Mouse (Mus musculus) left cerebral cortex, adult 2 months (tissue): ENCODE data around the gene Usp28. TPM values are rescaled to one million over a fixed set of nuclear protein-coding genes. Genes with fewer than 3 reads are reported as not detected.
"Not testable (repeated sequence)": the region's sequence is repeated elsewhere in the genome, so short reads cannot be mapped to it uniquely, and the experiment has no call there.

ENCODE experiments used
- DNase-seq, 2 experiments: peaks; one replicate each; pipeline ENCODE4 v3.0.0; 2021 to 2022; ENCODE audit warnings: low spot score in 2 of 2, mixed read lengths in 1 of 2; ENCODE audit errors: extremely low spot score in 1 of 2
- H3K27ac ChIP-seq: fragments of 200-600 bp; 2 replicates; pipeline ENCODE4 v1.8.1; 2022
- H3K4me3 ChIP-seq: fragments of 200-600 bp; 2 replicates; pipeline ENCODE4 v1.8.1; 2022
- CTCF ChIP-seq: fragments of 200-600 bp; IDR thresholded peaks from 2 replicates; pipeline ENCODE4 v1.8.1; 2022; ENCODE audit warnings: antibody characterized with exemption, mild to moderate bottlenecking, moderate library complexity
- intact Hi-C: fragments of 180-260 bp; cut with DNase I; formaldehyde crosslinking; loops from one replicate; pipeline ENCODE4 v1.15.1; 2025
- long read RNA-seq, 2 experiments: library from polyadenylated mRNA; stranded (forward); transcript quantifications; one replicate each; pipeline ENCODE4 v2.0.0; 2021; ENCODE audit warnings: borderline mapping rate in 2 of 2
- total RNA-seq, 2 experiments: library from RNA; stranded (reverse); gene quantifications; 2 replicates each; pipeline ENCODE4 v1.2.3; 2021

Gene Usp28
- 10 to 100 TPM; 46.3 to 49.6 TPM for total RNA-seq
- long read RNA-seq, experiment 1, full-length matches to known transcripts, result 2 of 23 reads
- long read RNA-seq, experiment 1, partial matches to known transcripts, result 3 of 23 reads
- long read RNA-seq, experiment 1, other reads (novel, unspliced or antisense), result 18 of 23 reads
- long read RNA-seq, experiment 2, full-length matches to known transcripts, result 3 of 24 reads
- long read RNA-seq, experiment 2, partial matches to known transcripts, result 6 of 24 reads
- long read RNA-seq, experiment 2, other reads (novel, unspliced or antisense), result 15 of 24 reads

- intact Hi-C loops, result loop anchor here (5.0 kb wide), 1 partner anchor 72 kb away; the partner anchor contains the start of gene Zw10
- TF ChIP-seq CTCF, result no peak
- peak within 1 kb of the TSS; percentile 63 for H3K4me3 ChIP-seq
- DNase-seq, result peak; percentile 94 to 96
- H3K27ac ChIP-seq, result peak within 1 kb of the TSS; percentile 91
Measured at GRCm38 (mm10) chr9:48984845-48985707, at the start of gene Usp28. Usp28 (plus strand) TSS chr9:48985375.

- TF ChIP-seq CTCF, result no peak
- no peak overlapping the region for H3K4me3 ChIP-seq
- DNase-seq, result no peak
- H3K27ac ChIP-seq, result no peak overlapping the region
- intact Hi-C loops, result no loop called here
Measured at GRCm38 (mm10) chr9:48942349-48942748, 42.8 kb upstream of the Usp28 start.

GRCm38 (mm10) chr9:48947565-48947964, 37.6 kb upstream of the Usp28 start:
- no peak for TF ChIP-seq CTCF
- no peak for DNase-seq
- H3K4me3 ChIP-seq, result no peak overlapping the region
- H3K27ac ChIP-seq, result no peak overlapping the region
- intact Hi-C loops, result no loop called here

- H3K4me3 ChIP-seq, result no peak overlapping the region
- DNase-seq, result no peak
- TF ChIP-seq CTCF, result no peak
- no peak overlapping the region for H3K27ac ChIP-seq
- intact Hi-C loops, result no loop called here
Measured at GRCm38 (mm10) chr9:48961314-48961713, 23.9 kb upstream of the Usp28 start.

GRCm38 (mm10) chr9:48962131-48962530, 23.0 kb upstream of the Usp28 start:
- TF ChIP-seq CTCF, result no peak
- Histone ChIP-seq H3K4me3 (no peak overlapping the region), H3K27ac (no peak overlapping the region)
- intact Hi-C loops, result no loop called here
- DNase-seq, result no peak

GRCm38 (mm10) chr9:48964587-48965040, 20.6 kb upstream of the Usp28 start, which contains the start of gene Htr3b:
Htr3b (minus strand) TSS chr9:48964990.
- no peak for DNase-seq
- no peak within 1 kb of the TSS for H3K27ac ChIP-seq
- intact Hi-C loops, result no loop called here
- H3K4me3 ChIP-seq, result no peak within 1 kb of the TSS
- peak; percentile 39 for TF ChIP-seq CTCF

- DNase-seq, result peak; percentile 48 to 61
- peak; percentile 86 for TF ChIP-seq CTCF
- Histone ChIP-seq H3K27ac (no peak overlapping the region), H3K4me3 (no peak overlapping the region)
- intact Hi-C loops, result loop anchor here (1.0 to 2.0 kb wide), 2 partner anchors 76 to 326 kb away; no protein-coding TSS in a partner anchor
Measured at GRCm38 (mm10) chr9:48972494-48972893, 12.7 kb upstream of the Usp28 start.

GRCm38 (mm10) chr9:48976661-48977355, 8.4 kb upstream of the Usp28 start:
- DNase-seq, result no peak
- Histone ChIP-seq H3K27ac (no peak overlapping the region), H3K4me3 (no peak overlapping the region)
- TF ChIP-seq CTCF, result no peak
- intact Hi-C loops, result no loop called here

GRCm38 (mm10) chr9:48980371-48980770, 4.8 kb upstream of the Usp28 start:
- no peak for TF ChIP-seq CTCF
- Histone ChIP-seq H3K4me3 (no peak overlapping the region), H3K27ac (no peak overlapping the region)
- intact Hi-C loops, result no loop called here
- no peak for DNase-seq

- intact Hi-C loops, result no loop called here
- TF ChIP-seq CTCF, result no peak
- Histone ChIP-seq H3K4me3 (no peak overlapping the region), H3K27ac (no peak overlapping the region)
- no peak for DNase-seq
Measured at GRCm38 (mm10) chr9:48980781-48981180, 4.4 kb upstream of the Usp28 start.

GRCm38 (mm10) chr9:48981827-48982226, 3.3 kb upstream of the Usp28 start:
- intact Hi-C loops, result no loop called here
- no peak overlapping the region for H3K27ac ChIP-seq
- no peak for TF ChIP-seq CTCF

GRCm38 (mm10) chr9:48983801-48984200, 1.4 kb upstream of the Usp28 start:
- DNase-seq, intact Hi-C loops: not testable (repeated sequence)

More at GRCm38 (mm10) chr9:48981827-48982226, 3.3 kb upstream of the Usp28 start:
- no peak for DNase-seq
- H3K4me3 ChIP-seq, result no peak overlapping the region

More at GRCm38 (mm10) chr9:48983801-48984200, 1.4 kb upstream of the Usp28 start:
- H3K27ac ChIP-seq, H3K4me3 ChIP-seq: not testable (repeated sequence)
